Mouse (Mus musculus): ENCODE data around the gene Rsph10b.

GRCm38 (mm10) chr5:143890741-143891140, 42.1 kb upstream of the Rsph10b start:
- TF ChIP-seq CTCF (IDR thresholded peaks at IDR 0.05) = no peak
- TF ChIP-seq POLR2A (IDR thresholded peaks at IDR 0.05; ENCODE audit: insufficient read depth, low read depth, low read length) = no peak
- TF ChIP-seq EP300 (IDR thresholded peaks at IDR 0.05; ENCODE audit: insufficient read depth, low read depth, low read length) = no peak
